Mouse (Mus musculus): ENCODE data around the gene Auh. TPM values are rescaled to one million over a fixed set of nuclear protein-coding genes. Genes with fewer than 3 reads are reported as not detected.

The Auh gene
- polyA plus RNA-seq, 1 experiment = 26.8 TPM

GRCm38 (mm10) chr13:52930582-52930981, 1.1 kb upstream of the Auh start:
- Histone ChIP-seq H3K27ac (ENCODE audit: insufficient read depth, low read length) (no peak overlapping the region), H3K4me3 (ENCODE audit: insufficient read depth, low read length) (no peak overlapping the region), H3K4me1 (ENCODE audit: control insufficient read depth, insufficient read depth, low read length) (0 out of 2 replicates have a peak, but pooled peaks cover 4% of the 10 kb centered on the region)
- TF ChIP-seq CTCF (IDR thresholded peaks at IDR 0.05; ENCODE audit: borderline replicate concordance, insufficient read depth, low read length) (no peak), POLR2A (IDR thresholded peaks at IDR 0.05; ENCODE audit: low read depth, low read length) (no peak)

GRCm38 (mm10) chr13:52928392-52928791, 1.1 kb downstream of the Auh start:
- TF ChIP-seq CTCF (IDR thresholded peaks at IDR 0.05; ENCODE audit: borderline replicate concordance, insufficient read depth, low read length) (no peak), POLR2A (IDR thresholded peaks at IDR 0.05; ENCODE audit: low read depth, low read length) (no peak)
- peak overlapping the region; percentile 7; the same call in 1 of the 2 replicates for H3K4me3 ChIP-seq (ENCODE audit: insufficient read depth, low read length)
- H3K27ac ChIP-seq (ENCODE audit: insufficient read depth, low read length) = no peak overlapping the region
- 0 out of 2 replicates have a peak, but pooled peaks cover 4% of the 10 kb centered on the region for H3K4me1 ChIP-seq (ENCODE audit: control insufficient read depth, insufficient read depth, low read length)

- TF ChIP-seq POLR2A (IDR thresholded peaks at IDR 0.05; ENCODE audit: low read depth, low read length) = no peak
- TF ChIP-seq CTCF (IDR thresholded peaks at IDR 0.05; ENCODE audit: borderline replicate concordance, insufficient read depth, low read length) = no peak
- H3K4me1 ChIP-seq (ENCODE audit: control insufficient read depth, insufficient read depth, low read length) = 0 out of 2 replicates have a peak, but pooled peaks cover 4% of the 10 kb centered on the region
- H3K27ac ChIP-seq (ENCODE audit: insufficient read depth, low read length) = no peak overlapping the region
Measured at GRCm38 (mm10) chr13:52924457-52924856, 5.0 kb downstream of the Auh start.

GRCm38 (mm10) chr13:52921966-52922365, 7.5 kb downstream of the Auh start:
- Histone ChIP-seq H3K4me3 (ENCODE audit: insufficient read depth, low read length) (no peak overlapping the region), H3K27ac (ENCODE audit: insufficient read depth, low read length) (no peak overlapping the region), H3K4me1 (ENCODE audit: control insufficient read depth, insufficient read depth, low read length) (no peaks in the 10 kb centered on the region)
- TF ChIP-seq CTCF (IDR thresholded peaks at IDR 0.05; ENCODE audit: borderline replicate concordance, insufficient read depth, low read length) (no peak), POLR2A (IDR thresholded peaks at IDR 0.05; ENCODE audit: low read depth, low read length) (no peak)

More at GRCm38 (mm10) chr13:52924457-52924856, 5.0 kb downstream of the Auh start:
- H3K4me3 ChIP-seq (ENCODE audit: insufficient read depth, low read length) = no peak overlapping the region

GRCm38 (mm10) chr13:52921065-52921825, 8.2 kb downstream of the Auh start:
- TF ChIP-seq CTCF (IDR thresholded peaks at IDR 0.05; ENCODE audit: borderline replicate concordance, insufficient read depth, low read length) (no peak), POLR2A (IDR thresholded peaks at IDR 0.05; ENCODE audit: low read depth, low read length) (no peak)
- H3K4me1 ChIP-seq (ENCODE audit: control insufficient read depth, insufficient read depth, low read length) = no peaks in the 10 kb centered on the region
- no peak overlapping the region for H3K4me3 ChIP-seq (ENCODE audit: insufficient read depth, low read length)
- no peak overlapping the region for H3K27ac ChIP-seq (ENCODE audit: insufficient read depth, low read length)

GRCm38 (mm10) chr13:52919790-52920352, 9.6 kb downstream of the Auh start:
- no peak for TF ChIP-seq CTCF (IDR thresholded peaks at IDR 0.05; ENCODE audit: borderline replicate concordance, insufficient read depth, low read length)
- no peak for TF ChIP-seq POLR2A (IDR thresholded peaks at IDR 0.05; ENCODE audit: low read depth, low read length)
- H3K4me3 ChIP-seq (ENCODE audit: insufficient read depth, low read length) = no peak overlapping the region
- H3K4me1 ChIP-seq (ENCODE audit: control insufficient read depth, insufficient read depth, low read length) = 0 out of 2 replicates have a peak, but pooled peaks cover under 1% of the 10 kb centered on the region
- no peak overlapping the region for H3K27ac ChIP-seq (ENCODE audit: insufficient read depth, low read length)

- H3K27ac ChIP-seq (ENCODE audit: insufficient read depth, low read length) = no peak overlapping the region
- TF ChIP-seq CTCF (IDR thresholded peaks at IDR 0.05; ENCODE audit: borderline replicate concordance, insufficient read depth, low read length) (no peak), POLR2A (IDR thresholded peaks at IDR 0.05; ENCODE audit: low read depth, low read length) (no peak)
- H3K4me1 ChIP-seq (ENCODE audit: control insufficient read depth, insufficient read depth, low read length) = peaks cover 4% of the 10 kb centered on the region; the same call in 1 of the 2 replicates
- no peak overlapping the region for H3K4me3 ChIP-seq (ENCODE audit: insufficient read depth, low read length)
Measured at GRCm38 (mm10) chr13:52918333-52918732, 11.1 kb downstream of the Auh start.

GRCm38 (mm10) chr13:52914591-52915110, 14.8 kb downstream of the Auh start:
- no peak for TF ChIP-seq POLR2A (IDR thresholded peaks at IDR 0.05; ENCODE audit: low read depth, low read length)
- TF ChIP-seq CTCF (IDR thresholded peaks at IDR 0.05; ENCODE audit: borderline replicate concordance, insufficient read depth, low read length) = no peak
- peak overlapping the region; percentile 95 for H3K27ac ChIP-seq (ENCODE audit: insufficient read depth, low read length)
- H3K4me3 ChIP-seq (ENCODE audit: insufficient read depth, low read length) = no peak overlapping the region
- H3K4me1 ChIP-seq (ENCODE audit: control insufficient read depth, insufficient read depth, low read length) = peaks cover 4% of the 10 kb centered on the region; the same call in 1 of the 2 replicates

- Histone ChIP-seq H3K27ac (ENCODE audit: insufficient read depth, low read length) (peak overlapping the region; percentile 65; the same call in 1 of the 2 replicates), H3K4me3 (ENCODE audit: insufficient read depth, low read length) (no peak overlapping the region), H3K4me1 (ENCODE audit: control insufficient read depth, insufficient read depth, low read length) (peaks cover 4% of the 10 kb centered on the region; the same call in 1 of the 2 replicates)
- TF ChIP-seq POLR2A (IDR thresholded peaks at IDR 0.05; ENCODE audit: low read depth, low read length) (no peak), CTCF (IDR thresholded peaks at IDR 0.05; ENCODE audit: borderline replicate concordance, insufficient read depth, low read length) (no peak)
Measured at GRCm38 (mm10) chr13:52913926-52914325, 15.6 kb downstream of the Auh start.

All from embryonic fibroblast, embryonic 13.5 days (primary cell).